Mouse (Mus musculus): Measurements from ENCODE around the gene Ugt1a5. TPM values are rescaled to one million over a fixed set of nuclear protein-coding genes. Genes with fewer than 3 reads are reported as not detected.

The Ugt1a5 gene
- polyA plus RNA-seq, 1 experiment: not detected

DNA sequence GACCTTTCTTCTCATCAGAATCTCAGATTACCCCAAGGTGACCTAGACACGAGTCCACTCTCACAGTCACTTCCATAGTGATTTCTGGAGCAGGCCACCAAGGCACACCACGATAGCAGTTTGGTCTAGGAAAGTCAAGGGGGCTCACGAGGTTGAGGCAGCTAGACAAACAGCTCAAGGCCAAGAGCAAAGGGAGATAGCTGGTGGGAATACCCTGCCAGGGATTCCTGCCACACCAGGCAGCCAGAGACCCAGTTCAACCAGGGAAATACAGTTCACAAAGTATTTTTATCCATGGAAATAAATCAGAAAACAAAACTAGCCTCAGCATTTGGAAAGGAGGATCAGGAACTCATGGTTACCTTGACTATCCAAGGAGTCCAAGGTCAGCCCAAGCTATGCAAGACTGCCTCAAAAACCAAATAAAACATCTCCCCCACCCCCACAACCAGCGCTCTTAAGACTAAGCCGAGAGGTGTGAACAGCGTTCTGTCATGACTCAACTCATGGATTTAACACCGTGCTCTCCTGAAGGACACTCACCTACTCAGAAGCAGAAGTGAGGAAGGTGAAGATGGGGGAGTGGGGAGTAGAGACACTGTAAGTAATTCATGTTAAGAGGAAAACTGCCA is 98.5 kb downstream of the Ugt1a5 start:
- Histone ChIP-seq H3K4me1 (ENCODE audit: control insufficient read depth, insufficient read depth, insufficient read length) (peaks cover 8% of the 10 kb centered on the region; the same call in 1 of the 2 replicates), H3K4me3 (ENCODE audit: extremely low read depth, insufficient read depth, insufficient read length) (no peak overlapping the region), H3K27me3 (ENCODE audit: control insufficient read depth, insufficient read depth, low read length) (no peaks in the 10 kb centered on the region), H3K27ac (ENCODE audit: insufficient read depth, low read length) (no peak overlapping the region), H3K36me3 (ENCODE audit: control insufficient read depth, insufficient read depth, low read length) (peaks cover 63% of the 10 kb centered on the region)
- DNase-seq (ENCODE audit: low read depth in 1 of 2, low spot score in 2 of 2): no peak
- TF ChIP-seq CTCF (IDR thresholded peaks at IDR 0.05; ENCODE audit: extremely low read depth, insufficient read depth, insufficient read length, insufficient replicate concordance) (no peak), POLR2A (IDR thresholded peaks at IDR 0.05; ENCODE audit: low read depth, low read length) (no peak)
- WGBS: 89% methylated on average over 7 of the region's 7 CpGs

DNA sequence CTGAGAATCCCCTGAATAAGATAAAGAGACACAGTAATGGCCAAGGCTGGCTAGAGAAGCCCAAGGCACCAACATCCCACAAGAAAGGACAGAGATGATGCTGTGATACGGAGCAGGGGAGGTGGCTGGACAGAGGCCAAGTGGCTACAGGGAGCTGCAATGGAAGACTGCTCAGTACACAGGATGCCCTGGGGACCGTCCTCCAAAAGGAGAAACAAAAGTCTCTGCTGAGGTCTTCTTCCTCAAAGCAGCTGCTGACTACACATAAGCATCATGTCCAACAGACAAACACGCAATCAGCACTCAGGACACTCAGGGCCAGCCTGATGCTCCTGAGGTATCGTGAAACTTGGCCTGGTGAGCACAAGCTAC is 99.0 kb downstream of the Ugt1a5 start:
- no peaks in the 10 kb centered on the region for H3K27me3 ChIP-seq (ENCODE audit: control insufficient read depth, insufficient read depth, low read length)
- H3K4me1 ChIP-seq (ENCODE audit: control insufficient read depth, insufficient read depth, insufficient read length): peaks cover 3% of the 10 kb centered on the region; the same call in 1 of the 2 replicates
- peaks cover 68% of the 10 kb centered on the region for H3K36me3 ChIP-seq (ENCODE audit: control insufficient read depth, insufficient read depth, low read length)
- TF ChIP-seq POLR2A (IDR thresholded peaks at IDR 0.05; ENCODE audit: low read depth, low read length) (no peak), CTCF (IDR thresholded peaks at IDR 0.05; ENCODE audit: extremely low read depth, insufficient read depth, insufficient read length, insufficient replicate concordance) (no peak)
- 74% methylated on average over 4 of the region's 4 CpGs for WGBS
- DNase-seq (ENCODE audit: low read depth in 1 of 2, low spot score in 2 of 2): no peak
- no peak overlapping the region for H3K27ac ChIP-seq (ENCODE audit: insufficient read depth, low read length)
- H3K4me3 ChIP-seq (ENCODE audit: extremely low read depth, insufficient read depth, insufficient read length): no peak overlapping the region

DNA sequence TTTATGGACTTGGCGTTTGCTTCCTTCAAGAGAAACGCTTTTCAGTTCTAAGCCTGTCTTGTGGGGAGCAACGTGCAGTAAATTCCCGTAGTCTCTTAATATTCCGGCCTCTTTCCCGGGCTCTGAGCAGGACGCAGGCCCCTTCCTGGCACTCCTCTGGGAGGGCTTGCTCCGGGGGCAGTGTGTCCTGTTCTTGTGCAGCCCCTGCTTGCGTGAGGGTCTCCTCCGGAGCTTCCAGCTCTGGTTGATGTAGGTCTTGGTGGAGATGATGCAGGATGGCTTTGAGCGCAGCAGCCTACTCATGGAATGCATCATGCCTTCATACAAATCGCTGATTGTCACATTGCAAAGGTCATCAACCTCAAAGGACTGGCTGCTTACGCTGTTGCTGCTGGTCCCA is 100.3 kb downstream of the Ugt1a5 start:
- DNase-seq (ENCODE audit: low read depth in 1 of 2, low spot score in 2 of 2): no peak
- no peak overlapping the region for H3K4me3 ChIP-seq (ENCODE audit: extremely low read depth, insufficient read depth, insufficient read length)
- no peak for TF ChIP-seq POLR2A (IDR thresholded peaks at IDR 0.05; ENCODE audit: low read depth, low read length)
- no peak for TF ChIP-seq CTCF (IDR thresholded peaks at IDR 0.05; ENCODE audit: extremely low read depth, insufficient read depth, insufficient read length, insufficient replicate concordance)
- H3K27ac ChIP-seq (ENCODE audit: insufficient read depth, low read length): no peak overlapping the region
- 90% methylated on average over 13 of the region's 13 CpGs for WGBS
- H3K4me1 ChIP-seq (ENCODE audit: control insufficient read depth, insufficient read depth, insufficient read length): no peaks in the 10 kb centered on the region
- peaks cover 70% of the 10 kb centered on the region for H3K36me3 ChIP-seq (ENCODE audit: control insufficient read depth, insufficient read depth, low read length)
- no peaks in the 10 kb centered on the region for H3K27me3 ChIP-seq (ENCODE audit: control insufficient read depth, insufficient read depth, low read length)

DNA sequence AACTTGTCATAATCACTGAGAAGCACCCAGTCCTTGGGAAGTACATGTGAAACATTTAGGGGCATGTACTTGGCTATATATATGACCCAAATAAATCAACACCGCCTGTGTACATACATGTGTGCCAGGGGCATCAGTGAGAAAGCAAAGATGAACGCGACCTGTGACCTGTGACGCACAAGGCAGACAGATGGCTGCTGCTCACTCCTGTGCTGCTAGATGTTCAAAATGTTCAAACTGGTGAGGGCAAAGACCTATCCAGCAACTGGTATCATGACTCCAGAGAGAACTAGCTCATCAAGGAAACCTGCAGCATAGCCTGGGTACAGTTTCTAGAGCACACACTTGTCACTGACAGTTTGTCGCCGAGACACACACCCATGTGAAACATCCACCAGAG is 101.7 kb downstream of the Ugt1a5 start:
- TF ChIP-seq CTCF (IDR thresholded peaks at IDR 0.05; ENCODE audit: extremely low read depth, insufficient read depth, insufficient read length, insufficient replicate concordance) (no peak), POLR2A (IDR thresholded peaks at IDR 0.05; ENCODE audit: low read depth, low read length) (no peak)
- H3K27ac ChIP-seq (ENCODE audit: insufficient read depth, low read length): no peak overlapping the region
- peaks cover 70% of the 10 kb centered on the region for H3K36me3 ChIP-seq (ENCODE audit: control insufficient read depth, insufficient read depth, low read length)
- DNase-seq (ENCODE audit: low read depth in 1 of 2, low spot score in 2 of 2): no peak
- WGBS: 94% methylated on average over 6 of the region's 6 CpGs
- no peaks in the 10 kb centered on the region for H3K27me3 ChIP-seq (ENCODE audit: control insufficient read depth, insufficient read depth, low read length)
- no peak overlapping the region for H3K4me3 ChIP-seq (ENCODE audit: extremely low read depth, insufficient read depth, insufficient read length)
- no peaks in the 10 kb centered on the region for H3K4me1 ChIP-seq (ENCODE audit: control insufficient read depth, insufficient read depth, insufficient read length)

DNA sequence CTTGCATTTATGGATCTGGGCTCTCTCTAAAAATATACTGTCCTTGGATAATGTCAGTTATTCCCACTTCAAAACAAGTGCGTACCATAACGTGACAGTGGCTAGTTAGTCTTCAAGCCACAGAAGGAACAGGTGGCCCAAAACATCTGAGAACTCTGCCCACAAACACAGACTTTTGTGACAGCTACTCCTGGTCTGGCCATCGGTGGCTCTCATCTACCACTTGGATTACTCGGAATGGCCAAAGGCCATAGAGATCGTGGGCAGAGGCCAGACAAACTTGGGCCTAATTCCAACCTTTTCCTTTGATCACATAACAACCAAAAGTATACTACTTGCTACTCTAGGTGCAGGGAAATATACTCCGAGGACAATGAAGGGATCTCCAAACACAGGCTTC is 102.3 kb downstream of the Ugt1a5 start:
- no peak overlapping the region for H3K4me3 ChIP-seq (ENCODE audit: extremely low read depth, insufficient read depth, insufficient read length)
- WGBS: 81% methylated on average over 6 of the region's 6 CpGs
- peaks cover 67% of the 10 kb centered on the region for H3K36me3 ChIP-seq (ENCODE audit: control insufficient read depth, insufficient read depth, low read length)
- no peaks in the 10 kb centered on the region for H3K4me1 ChIP-seq (ENCODE audit: control insufficient read depth, insufficient read depth, insufficient read length)
- DNase-seq (ENCODE audit: low read depth in 1 of 2, low spot score in 2 of 2): no peak
- H3K27me3 ChIP-seq (ENCODE audit: control insufficient read depth, insufficient read depth, low read length): no peaks in the 10 kb centered on the region
- H3K27ac ChIP-seq (ENCODE audit: insufficient read depth, low read length): no peak overlapping the region
- TF ChIP-seq POLR2A (IDR thresholded peaks at IDR 0.05; ENCODE audit: low read depth, low read length) (no peak), CTCF (IDR thresholded peaks at IDR 0.05; ENCODE audit: extremely low read depth, insufficient read depth, insufficient read length, insufficient replicate concordance) (no peak)

Other genes with a start within 250 kb of the Ugt1a5 start
- 3.3 TPM in 2 replicates for gene Usp40, start 157.5 kb upstream of the Ugt1a5 start, polyA plus RNA-seq (2012; rRNA removed)
- gene Ugt1a10, start 110.6 kb upstream of the Ugt1a5 start, polyA plus RNA-seq (2012; rRNA removed): not detected in 2 replicates
- gene Ugt1a9, start 95.2 kb upstream of the Ugt1a5 start, polyA plus RNA-seq (2012; rRNA removed): not detected in 2 replicates
- gene Ugt1a8, start 78.2 kb upstream of the Ugt1a5 start, polyA plus RNA-seq (2012; rRNA removed): not detected in 2 replicates
- 1.5 and 3.5 TPM in 2 replicates for gene Ugt1a7c, start 71.0 kb upstream of the Ugt1a5 start, polyA plus RNA-seq (2012; rRNA removed)
- gene Ugt1a6b, start 62.8 kb upstream of the Ugt1a5 start, polyA plus RNA-seq (2012; rRNA removed): 0.29 and 0.90 TPM in 2 replicates
- gene Ugt1a6a, start 31.2 kb upstream of the Ugt1a5 start, polyA plus RNA-seq (2012; rRNA removed): 0.44 and 1.0 TPM in 2 replicates
- gene Ugt1a2, start 34.6 kb downstream of the Ugt1a5 start, polyA plus RNA-seq (2012; rRNA removed): 0.13 and 0.15 TPM in 2 replicates
- 1.3 and 2.3 TPM in 2 replicates for gene Dnajb3, start 39.8 kb downstream of the Ugt1a5 start, polyA plus RNA-seq (2012; rRNA removed)
- gene Ugt1a1, start 45.9 kb downstream of the Ugt1a5 start, polyA plus RNA-seq (2012; rRNA removed): 0.22 TPM in 1 of 2 replicates, not detected in the other
- 0.23 and 0.42 TPM in 2 replicates for gene Mroh2a, start 61.0 kb downstream of the Ugt1a5 start, polyA plus RNA-seq (2012; rRNA removed)
- 33.6 and 47.2 TPM in 2 replicates for gene Hjurp, start 111.6 kb downstream of the Ugt1a5 start, polyA plus RNA-seq (2012; rRNA removed)
- gene Trpm8, start 111.6 kb downstream of the Ugt1a5 start, polyA plus RNA-seq (2012; rRNA removed): not detected in 2 replicates
- gene Spp2, start 240.9 kb downstream of the Ugt1a5 start, polyA plus RNA-seq (2012; rRNA removed): 0.37 TPM in 1 of 2 replicates, not detected in the other